9 mouse cellular contexts compared by ENCODE assay signal in the genomic region with DNA sequence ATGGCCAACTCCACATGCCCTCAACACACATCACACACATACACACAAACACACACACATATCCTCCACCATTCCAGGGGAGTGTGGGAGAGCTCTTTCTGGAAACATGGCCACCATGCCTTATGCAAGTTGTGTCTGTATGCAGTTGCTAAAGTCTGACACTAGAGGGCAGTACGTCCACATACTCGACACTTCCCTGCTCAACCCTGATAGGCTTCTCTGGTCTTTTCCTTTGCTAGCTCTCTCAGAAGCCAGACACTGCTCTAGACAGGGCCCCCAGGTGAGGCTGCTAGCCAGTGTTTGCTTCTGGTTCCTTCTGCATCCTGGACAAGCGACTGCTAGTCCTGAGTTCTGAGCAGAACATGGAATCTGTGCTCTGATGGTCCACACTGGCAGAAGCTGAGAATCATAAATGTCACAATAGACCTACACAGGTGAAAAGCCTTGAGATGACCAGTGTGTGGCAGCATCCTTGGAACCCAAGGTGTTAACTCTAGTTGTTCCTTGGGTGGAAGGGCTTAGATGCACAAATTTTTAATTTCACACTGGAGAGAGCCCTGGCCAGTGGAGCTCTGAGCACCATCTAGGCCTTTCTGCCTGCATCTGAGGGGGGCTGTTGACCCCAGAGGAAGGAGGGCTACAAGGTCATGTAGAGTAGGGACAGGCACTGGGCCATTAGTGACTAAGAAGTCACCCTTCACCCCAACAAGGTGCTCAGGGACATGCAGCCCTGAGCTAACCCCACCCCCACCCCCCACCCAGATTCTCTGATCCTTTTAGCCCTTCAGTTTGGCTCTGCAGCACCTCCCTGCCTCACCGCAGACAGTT. TPM values are rescaled to one million over a fixed set of nuclear protein-coding genes. Genes with fewer than 3 reads are reported as not detected.
A peak's percentile ranks its signal among the peaks of the same experiment; 100 is the strongest.
DNase-seq lines count a peak whose midpoint lies in the region; ATAC-seq and TF ChIP-seq lines count a peak whose summit lies in the region.
"Not testable (repeated sequence)": the region's sequence is repeated elsewhere in the genome, so short reads cannot be mapped to it uniquely, and the experiment has no call there.
"Had no signal": no experiment of that assay in that cellular context is flagged by ENCODE, and none has a peak within 500 bp of the region (broad histone marks: within the 10 kb centered on the region; RNA-seq: fewer than 3 reads in every experiment).

No protein-coding gene starts in this region.

- TF ChIP-seq CTCF in lung, embryonic 14.5 days (IDR thresholded peaks at IDR 0.05; ENCODE audit: low read depth), result peak; percentile 71

- H3K27me3 ChIP-seq in hindbrain, embryonic 15.5 days; lung, embryonic 14.5 days (ENCODE audit: insufficient read depth, low read length): not testable (repeated sequence)

- peak; percentile 80 for DNase-seq in R1 (ENCODE audit: low read depth, low spot score)
- DNase-seq in cerebellum, postnatal 14 days, result peak; percentile 71 to 73
- DNase-seq in frontal cortex, postnatal 10 days (ENCODE audit: low spot score in 2 of 2), result peak; percentile 52 to 58
- peak; percentile 59 for DNase-seq in layer of hippocampus, adult 9-11 months
- DNase-seq in lung, embryonic 14.5 days, result peak; percentile 80
- DNase-seq in thymus, postnatal 10 days (ENCODE audit: low spot score in 2 of 2), result peak; percentile 5 to 40

- not testable (repeated sequence) for H3K4me3 ChIP-seq in hindbrain, embryonic 15.5 days; lung, embryonic 14.5 days (ENCODE audit: low read depth, low read length)

- not testable (repeated sequence) for H3K4me1 ChIP-seq in hindbrain, embryonic 15.5 days (replicated peaks); lung, embryonic 14.5 days (ENCODE audit: insufficient read depth)

- H3K4me2 ChIP-seq in hindbrain, embryonic 15.5 days; lung, embryonic 14.5 days: not testable (repeated sequence)

- peak; percentile 92 for ATAC-seq in hindbrain, embryonic 15.5 days (ENCODE audit: low FRiP score, low read depth)
- ATAC-seq in lung, embryonic 14.5 days (ENCODE audit: insufficient read depth), result peak; percentile 89
- ATAC-seq in neutrophil, adult 5-6 weeks (ENCODE audit: extremely low read depth, insufficient number of reproducible peaks, low FRiP score, poor library complexity, severe bottlenecking), result peak; percentile 53

- not testable (repeated sequence) for H3K36me3 ChIP-seq in hindbrain, embryonic 15.5 days; lung, embryonic 14.5 days (ENCODE audit: insufficient read depth)

- H3K9me3 ChIP-seq in hindbrain, embryonic 15.5 days; lung, embryonic 14.5 days (ENCODE audit: low read depth, low read length): not testable (repeated sequence)

- H3K9ac ChIP-seq in hindbrain, embryonic 15.5 days; lung, embryonic 14.5 days: not testable (repeated sequence)

- H3K27ac ChIP-seq in hindbrain, embryonic 15.5 days (replicated peaks); lung, embryonic 14.5 days (ENCODE audit: low read depth): not testable (repeated sequence)

- WGBS in hindbrain, embryonic 15.5 days, result 8% methylated on average over 4 of the region's 4 CpGs
- 22% methylated on average over 4 of the region's 4 CpGs for WGBS in lung, embryonic 14.5 days

RNA-seq across cellular contexts. Expression of gene Gpr31b, which starts 8.0 kb away (rescaled TPM):
- 0.22 and 0.35 TPM in 2 replicates for polyA plus RNA-seq in hindbrain, embryonic 15.5 days (2015; fragmentation: Nextera tagmentation; extraction: Ambion mirVana)
- polyA plus RNA-seq in lung, embryonic 14.5 days (2014; fragmentation: Nextera tagmentation; extraction: Ambion mirVana), result not detected in 2 replicates
- not detected in 2 replicates for total RNA-seq in neutrophil, adult 5-6 weeks (2017)

RNA-seq across cellular contexts. Expression of gene Tcp10b, which starts 16.8 kb away (rescaled TPM):
- polyA plus RNA-seq in hindbrain, embryonic 15.5 days (2015; fragmentation: Nextera tagmentation; extraction: Ambion mirVana), result 0.10 and 0.21 TPM in 2 replicates
- polyA plus RNA-seq in lung, embryonic 14.5 days (2014; fragmentation: Nextera tagmentation; extraction: Ambion mirVana), result not detected in 2 replicates
- total RNA-seq in neutrophil, adult 5-6 weeks (2017), result not detected in 2 replicates
- polyA plus RNA-seq: heart, embryonic 11.5 days had no signal

RNA-seq across cellular contexts. Expression of gene Sod2, which starts 37.4 kb away (rescaled TPM):
- 134 and 143 TPM in 2 replicates for polyA plus RNA-seq in hindbrain, embryonic 15.5 days (2015; fragmentation: Nextera tagmentation; extraction: Ambion mirVana)
- polyA plus RNA-seq in lung, embryonic 14.5 days (2014; fragmentation: Nextera tagmentation; extraction: Ambion mirVana), result 100 and 106 TPM in 2 replicates
- 27.9 and 28.4 TPM in 2 replicates for total RNA-seq in neutrophil, adult 5-6 weeks (2017)

RNA-seq across cellular contexts. Expression of gene Wtap, which starts 50.1 kb away (rescaled TPM):
- polyA plus RNA-seq in hindbrain, embryonic 15.5 days (2015; fragmentation: Nextera tagmentation; extraction: Ambion mirVana), result 123 and 124 TPM in 2 replicates
- 136 TPM in 2 replicates for polyA plus RNA-seq in lung, embryonic 14.5 days (2014; fragmentation: Nextera tagmentation; extraction: Ambion mirVana)
- 173 and 194 TPM in 2 replicates for total RNA-seq in neutrophil, adult 5-6 weeks (2017)

Comparison
In these comparisons a context has a peak if more than half of its experiments do, and no peak if none do; other contexts are left out.
1. DNase-seq: peak in every context shown above with its lines; median percentile 80 in R1; 80 in lung, embryonic 14.5 days; 72 in cerebellum, postnatal 14 days; 59 in layer of hippocampus, adult 9-11 months; 55 in frontal cortex, postnatal 10 days; 22 in thymus, postnatal 10 days.